Mouse (Mus musculus): ENCODE results near the gene Cfhr2. TPM values are rescaled to one million over a fixed set of nuclear protein-coding genes. Genes with fewer than 3 reads are reported as not detected.
"Not testable (repeated sequence)": the region's sequence is repeated elsewhere in the genome, so short reads cannot be mapped to it uniquely, and the experiment has no call there.

Cfhr2 gene
- total RNA-seq (2015; ENCODE audit: low replicate concordance) (not detected in 2 replicates), total RNA-seq (2017; ENCODE audit: low replicate concordance) (not detected in 2 replicates)

DNA sequence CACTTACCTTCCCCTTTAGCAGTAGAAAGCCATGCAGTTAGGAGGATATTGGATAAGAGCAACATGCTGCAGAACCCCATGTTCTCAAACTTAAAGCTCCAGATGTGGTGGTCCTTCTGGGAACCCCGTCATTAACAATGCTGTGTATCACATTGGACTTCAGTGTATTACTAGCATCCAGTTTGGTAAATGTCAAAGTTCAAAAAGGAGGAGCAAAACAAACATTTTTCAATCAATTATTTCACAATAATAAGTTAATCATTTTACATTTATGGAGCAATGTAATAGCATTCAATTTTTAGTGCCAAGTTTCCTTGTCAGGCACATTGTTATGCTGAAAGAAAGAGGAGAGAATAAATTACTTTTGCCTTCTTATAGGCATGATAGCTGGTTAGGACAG is at the start of gene Cfhr2:
Gene Cfhr2 (minus strand): TSS at position 155 of the 400 bp plus-strand sequence.
- no peak for ATAC-seq (replicated peaks; ENCODE audit: low FRiP score, poor library complexity, severe bottlenecking)

DNA sequence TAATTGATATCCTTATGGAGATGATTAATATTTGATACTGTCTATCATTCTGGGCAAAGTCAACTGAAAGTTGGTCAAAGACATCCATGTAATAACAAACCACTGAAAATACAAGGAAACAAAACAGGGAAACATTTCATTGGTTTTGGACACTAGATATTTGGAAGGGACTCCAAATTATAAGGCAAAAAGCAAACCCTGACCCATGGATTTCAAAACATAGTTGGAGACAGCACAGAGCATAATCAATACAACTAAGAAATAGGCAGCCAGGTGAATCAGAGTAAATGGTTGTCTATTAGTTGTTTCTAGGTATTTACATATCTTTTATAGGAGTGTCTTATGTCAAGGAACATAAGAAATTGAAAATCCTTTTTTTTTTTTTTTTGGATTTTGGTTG is 5.2 kb upstream of the Cfhr2 start:
- no peak for ATAC-seq (replicated peaks; ENCODE audit: low FRiP score, poor library complexity, severe bottlenecking)

DNA sequence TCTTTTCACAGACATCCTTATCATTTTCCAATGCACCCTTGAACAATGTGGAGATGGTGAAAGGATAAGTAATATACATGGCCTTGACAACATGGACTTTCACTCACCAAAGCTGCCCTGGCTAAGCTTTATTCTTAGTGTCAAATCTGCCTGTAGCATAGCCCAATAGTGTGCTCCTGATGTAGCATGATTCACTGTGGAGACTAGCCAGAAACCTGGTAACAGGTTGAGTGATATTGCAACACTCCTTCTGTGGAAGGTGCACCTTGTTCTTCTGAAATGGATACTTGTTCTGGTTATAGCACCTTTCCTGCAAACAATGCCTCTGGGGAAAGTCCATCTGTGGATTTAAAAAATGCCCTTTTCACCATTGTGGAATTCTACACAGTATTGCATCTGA is 1.7 kb upstream of the Cfhr2 start:
- ATAC-seq (replicated peaks; ENCODE audit: low FRiP score, poor library complexity, severe bottlenecking) = no peak

DNA sequence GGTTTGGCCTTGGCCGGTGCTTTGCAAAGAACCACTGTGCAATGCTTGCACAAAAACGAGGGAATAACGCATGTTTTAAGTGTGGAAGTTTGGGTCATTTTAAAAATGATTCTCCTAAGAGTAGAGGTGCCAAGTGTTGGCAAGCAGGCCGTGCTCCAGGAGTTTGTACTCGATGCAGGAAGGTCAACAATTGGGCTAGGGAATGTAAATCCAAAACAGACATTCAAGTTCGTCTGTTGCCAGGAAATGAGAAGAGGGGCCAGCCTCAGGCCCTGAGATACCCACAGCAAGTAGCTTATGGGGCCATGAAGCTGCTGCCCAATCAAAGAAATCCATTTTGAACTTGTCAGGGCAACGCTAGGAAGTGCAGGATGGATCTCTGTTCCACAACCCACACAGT is 18.8 kb downstream of the Cfhr2 start:
- ATAC-seq (replicated peaks; ENCODE audit: low FRiP score, poor library complexity, severe bottlenecking) = no peak

DNA sequence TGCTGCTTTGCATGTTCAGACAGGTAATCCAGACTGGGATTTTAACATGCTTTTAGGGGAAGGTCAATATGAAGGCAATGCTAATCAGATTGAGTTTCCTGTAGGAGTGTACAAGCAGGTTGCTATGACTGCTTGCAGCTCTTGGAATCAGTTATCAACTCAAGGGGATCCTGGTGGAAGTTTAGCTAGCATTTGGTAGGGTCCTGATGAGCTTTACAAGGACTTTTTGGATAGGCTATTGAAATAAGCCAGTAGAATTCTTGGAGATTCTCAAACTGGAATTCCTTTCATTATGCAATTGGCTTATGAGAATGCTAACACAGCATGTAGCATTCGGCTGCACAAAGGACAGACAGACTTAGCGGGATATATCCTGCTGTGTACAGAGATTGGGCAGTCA is 19.2 kb downstream of the Cfhr2 start:
- no peak for ATAC-seq (replicated peaks; ENCODE audit: low FRiP score, poor library complexity, severe bottlenecking)

DNA sequence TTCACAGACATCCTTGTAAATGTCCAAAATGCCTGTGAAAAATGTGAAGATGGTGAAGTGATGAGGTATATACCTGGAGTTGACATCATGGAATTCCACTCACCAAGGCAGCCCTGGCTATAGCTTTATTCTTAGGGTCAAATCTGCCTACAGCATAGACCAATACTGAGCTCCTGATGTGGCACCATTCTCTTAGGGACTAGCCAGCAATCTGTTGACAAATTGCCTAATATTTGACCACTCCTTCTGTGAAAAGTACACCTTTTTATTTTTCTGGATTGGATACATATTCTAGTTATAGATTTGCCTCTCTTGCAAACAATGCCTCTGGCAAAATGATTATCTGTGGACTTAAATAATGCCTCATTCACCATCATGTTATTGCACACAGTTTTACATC is 49.9 kb downstream of the Cfhr2 start:
- no peak for ATAC-seq (replicated peaks; ENCODE audit: low FRiP score, poor library complexity, severe bottlenecking)

DNA sequence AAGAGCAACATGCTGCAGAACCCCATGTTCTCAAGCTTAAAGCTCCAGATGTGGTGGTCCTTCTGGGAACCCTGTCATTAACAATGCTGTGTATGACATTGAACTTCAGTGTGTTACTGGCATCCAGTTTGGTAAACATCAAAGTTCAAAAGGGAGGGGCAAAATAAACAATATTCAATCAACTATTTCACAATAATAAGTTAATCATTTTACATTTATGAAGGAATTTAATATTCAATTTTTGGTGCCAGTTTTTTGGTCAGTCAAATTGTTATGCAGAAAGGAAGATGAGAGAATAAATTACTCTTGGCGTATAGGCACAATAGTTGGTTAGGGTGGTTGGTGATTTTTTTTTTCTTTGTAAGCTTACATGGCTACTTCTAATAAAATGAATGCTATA is 77.4 kb downstream of the Cfhr2 start, which contains the start of gene Gm4788:
Gene Gm4788 (minus strand): TSS at position 101 of the 400 bp plus-strand sequence.
- no peak for ATAC-seq (replicated peaks; ENCODE audit: low FRiP score, poor library complexity, severe bottlenecking)

DNA sequence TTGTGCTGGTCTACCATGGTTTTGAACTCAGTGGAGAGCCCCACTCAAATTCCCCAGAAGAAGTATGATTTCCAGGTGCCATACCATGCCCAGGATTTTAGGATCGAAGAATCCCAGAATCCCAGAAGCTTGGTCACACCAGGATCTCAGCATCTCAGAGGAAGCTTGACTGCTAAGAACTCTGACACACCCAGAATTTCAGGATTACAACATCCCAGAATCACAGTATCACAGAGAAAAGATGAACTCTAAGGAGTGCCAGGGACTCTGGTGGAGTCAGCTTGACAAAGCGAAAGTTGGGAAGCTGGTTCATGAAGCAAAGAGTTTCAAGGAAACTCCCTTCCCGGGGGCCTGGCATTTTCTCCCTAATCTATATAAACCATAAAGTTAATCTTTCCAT is 88.6 kb downstream of the Cfhr2 start:
- ATAC-seq (replicated peaks; ENCODE audit: low FRiP score, poor library complexity, severe bottlenecking) = not testable (repeated sequence)

Other genes starting within 250 kb of the Cfhr2 start
- not detected in 2 replicates for gene Gm4788, start 77.5 kb downstream of the Cfhr2 start, total RNA-seq (2015; ENCODE audit: low replicate concordance)
- gene Gm4788, start 77.5 kb downstream of the Cfhr2 start, total RNA-seq (2017; ENCODE audit: low replicate concordance) = not detected in 2 replicates